Mouse (Mus musculus) embryonic stem cell, embryonic (primary cell): Measurements from ENCODE around the gene Elf4.

Experiments used
- CTCF ChIA-PET, 4 experiments: fragments of 300-600 bp in 2 of 4; fragments of 350-600 bp in 2 of 4; sonication (Branson Sonifier 250); formaldehyde crosslinking; loops; one replicate each; lab custom pipeline; 2022; ENCODE audit warnings: inconsistent platforms in 2 of 4; lab: Charles Lee
- POLR2A ChIA-PET, 4 experiments: fragments of 300-600 bp in 2 of 4; fragments of 350-600 bp in 2 of 4; sonication (Branson Sonifier 250); formaldehyde crosslinking; loops; one replicate each; lab custom pipeline; 2022; ENCODE audit warnings: antibody characterized with exemption in 4 of 4, inconsistent platforms in 1 of 4; lab: Charles Lee

The Elf4 gene

DNA sequence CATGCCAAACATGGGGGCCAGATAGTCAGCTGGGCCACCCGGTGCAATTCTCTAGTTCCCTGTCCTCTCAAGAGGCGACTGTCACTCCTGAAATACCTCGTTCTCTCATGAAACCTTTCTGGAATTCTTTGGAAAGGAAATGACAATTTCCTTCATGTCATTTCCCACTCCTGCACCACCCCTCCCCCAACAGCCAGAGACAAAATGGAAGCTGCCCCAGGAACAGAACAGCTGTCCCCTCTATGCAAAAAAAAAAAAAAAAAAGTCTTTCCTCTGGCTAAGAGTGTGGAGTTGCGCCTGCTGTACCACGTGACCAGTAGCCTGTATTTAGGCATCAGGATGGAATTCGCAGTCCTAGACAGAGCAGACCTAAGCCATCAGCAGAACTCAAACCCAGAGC lies 34.7 kb downstream of the Elf4 start:
- POLR2A ChIA-PET, result interaction anchor here in 3 of 4 experiments (0.7 to 1.7 kb wide), 8 partner anchors 16 to 178 kb away, joined by 3 to 8 read pairs (median 3); partner anchors contain the start of gene Elf4 (in 1 of the 3)
- CTCF ChIA-PET, result interaction anchor here in 3 of 4 experiments (0.6 to 1.7 kb wide), 6 partner anchors 18 to 361 kb away, joined by 3 to 8 read pairs (median 4); no protein-coding TSS in a partner anchor

- ChIA-PET CTCF (interaction anchor here in 3 of 4 experiments (0.5 to 3.0 kb wide), 10 partner anchors 8 to 444 kb away, joined by 3 to 23 read pairs (median 5); partner anchors contain the start of gene Elf4 (in 3 of the 3)), POLR2A (interaction anchor here in 2 of 4 experiments (0.9 to 2.5 kb wide), 3 partner anchors 8 to 88 kb away, joined by 4 to 15 read pairs (median 6); partner anchors contain the start of genes Aifm1 (in 1 of the 2) and Elf4 (in 1 of the 2))
Observed at GRCm38 (mm10) chrX:48425280-48425679, 37.7 kb downstream of the Elf4 start.

DNA sequence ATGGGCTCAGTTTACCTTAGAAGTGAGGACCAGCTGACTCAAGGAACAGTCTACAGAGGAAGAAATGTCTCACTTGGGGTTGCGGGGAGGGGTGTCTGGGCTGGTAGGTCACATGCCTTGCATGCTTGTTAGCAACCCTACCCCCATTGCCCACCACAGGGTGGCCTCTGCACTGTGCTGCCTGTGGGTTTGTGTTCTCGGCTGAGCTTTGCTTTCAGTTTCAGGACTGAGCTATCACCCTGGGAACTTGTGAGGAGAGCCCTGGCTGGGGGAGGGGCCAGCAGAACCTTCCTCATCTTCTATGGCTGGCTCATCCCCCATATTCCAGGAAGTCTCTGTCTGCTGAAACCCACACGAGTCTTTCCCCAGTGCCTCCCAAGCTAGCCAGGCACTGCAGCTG lies 38.3 kb downstream of the Elf4 start:
- ChIA-PET CTCF (interaction anchor here in 3 of 4 experiments (0.5 to 3.0 kb wide), 12 partner anchors 9 to 444 kb away, joined by 3 to 23 read pairs (median 4); partner anchors contain the start of gene Elf4 (in 3 of the 3)), POLR2A (interaction anchor here in 2 of 4 experiments (0.5 to 2.5 kb wide), 9 partner anchors 9 to 89 kb away, joined by 3 to 15 read pairs (median 4); partner anchors contain the start of genes Elf4 (in 2 of the 2) and Aifm1 (in 1 of the 2))

- ChIA-PET CTCF (interaction anchor here (0.5 to 3.0 kb wide), 15 partner anchors 9 to 430 kb away, joined by 3 to 23 read pairs (median 5); partner anchors contain the start of genes Elf4 (in 3 of the 4) and Gpr119 (in 1 of the 4)), POLR2A (interaction anchor here in 2 of 4 experiments (0.9 to 2.5 kb wide), 6 partner anchors 9 to 53 kb away, joined by 3 to 15 read pairs (median 4); partner anchors contain the start of gene Elf4 (in 2 of the 2))
Observed at GRCm38 (mm10) chrX:48423671-48424070, 39.3 kb downstream of the Elf4 start.

- POLR2A ChIA-PET, result interaction anchor here in 2 of 4 experiments (0.9 to 2.5 kb wide), 4 partner anchors 10 to 54 kb away, joined by 3 to 15 read pairs (median 4); no protein-coding TSS in a partner anchor
- CTCF ChIA-PET, result interaction anchor here (0.5 to 3.0 kb wide), 25 partner anchors 9 to 429 kb away, joined by 3 to 23 read pairs (median 4); partner anchors contain the start of genes Elf4 (in 4 of the 4) and Gpr119 (in 1 of the 4)
Observed at GRCm38 (mm10) chrX:48422986-48423385, 39.9 kb downstream of the Elf4 start.

GRCm38 (mm10) chrX:48418417-48418816 lies 44.5 kb downstream of the Elf4 start:
- ChIA-PET POLR2A (no interaction called here), CTCF (interaction anchor here in 1 of 4 experiments (0.5 kb wide), 1 partner anchor 134 kb away, joined by 4 read pairs; no protein-coding TSS in a partner anchor)

DNA sequence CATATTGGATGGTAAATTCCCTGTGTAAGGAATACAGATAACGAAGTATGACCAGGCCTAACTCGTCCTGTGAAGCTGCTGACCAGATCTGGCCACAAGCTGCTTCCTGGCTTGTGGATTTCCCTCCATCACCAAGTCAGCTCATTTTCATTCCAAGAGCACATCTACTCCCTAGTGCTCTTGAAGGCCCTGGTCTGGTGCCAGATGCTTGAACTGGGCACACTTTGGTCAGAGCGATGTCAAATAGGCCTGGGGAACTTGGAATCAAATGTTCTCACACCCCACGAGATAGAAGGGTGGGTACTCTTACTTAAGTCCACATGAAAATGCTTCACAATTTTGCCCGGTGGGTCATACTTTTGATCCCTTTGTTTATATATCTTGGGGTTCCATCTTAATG lies 48.6 kb downstream of the Elf4 start:
- ChIA-PET CTCF (interaction anchor here in 1 of 4 experiments (0.7 kb wide), 1 partner anchor 55 kb away, joined by 3 read pairs; no protein-coding TSS in a partner anchor), POLR2A (no interaction called here)

- ChIA-PET CTCF (interaction anchor here in 2 of 4 experiments (1.3 to 3.2 kb wide), 2 partner anchors 11 to 50 kb away, joined by 3 to 23 read pairs; no protein-coding TSS in a partner anchor), POLR2A (interaction anchor here in 1 of 4 experiments (1.3 kb wide), 1 partner anchor 15 kb away, joined by 3 read pairs; no protein-coding TSS in a partner anchor)
Observed at GRCm38 (mm10) chrX:48412629-48413028, 50.3 kb downstream of the Elf4 start.

DNA sequence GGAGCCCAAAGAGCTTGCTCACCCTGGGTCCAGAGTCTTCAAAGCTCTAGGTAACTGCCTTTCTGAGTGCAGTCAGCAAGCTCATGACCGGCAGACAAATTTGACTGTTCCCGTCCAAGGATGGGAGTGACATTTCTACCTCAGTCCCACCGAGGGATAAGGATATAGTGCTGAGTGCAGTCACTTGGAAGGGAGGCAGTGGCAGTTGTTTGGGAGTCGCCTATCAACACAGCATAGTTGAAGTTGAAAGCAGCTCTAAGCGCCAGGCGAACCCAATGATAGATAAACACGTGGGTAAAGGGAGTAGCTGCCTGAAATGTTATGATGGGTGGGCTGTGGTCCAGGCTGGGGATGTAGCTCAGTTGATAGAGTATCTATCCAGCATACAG lies 52.5 kb downstream of the Elf4 start:
- CTCF ChIA-PET, result interaction anchor here (0.5 to 3.2 kb wide), 39 partner anchors 8 to 417 kb away, joined by 3 to 23 read pairs (median 4); partner anchors contain the start of genes Aifm1 (in 1 of the 4), Elf4 (in 1 of the 4), Xpnpep2 (in 1 of the 4) and Zdhhc9 (in 1 of the 4)
- POLR2A ChIA-PET, result interaction anchor here in 3 of 4 experiments (0.7 to 2.1 kb wide), 17 partner anchors 9 to 390 kb away, joined by 3 to 8 read pairs (median 3); partner anchors contain the start of genes Elf4 (in 2 of the 3) and Utp14a (in 1 of the 3)

DNA sequence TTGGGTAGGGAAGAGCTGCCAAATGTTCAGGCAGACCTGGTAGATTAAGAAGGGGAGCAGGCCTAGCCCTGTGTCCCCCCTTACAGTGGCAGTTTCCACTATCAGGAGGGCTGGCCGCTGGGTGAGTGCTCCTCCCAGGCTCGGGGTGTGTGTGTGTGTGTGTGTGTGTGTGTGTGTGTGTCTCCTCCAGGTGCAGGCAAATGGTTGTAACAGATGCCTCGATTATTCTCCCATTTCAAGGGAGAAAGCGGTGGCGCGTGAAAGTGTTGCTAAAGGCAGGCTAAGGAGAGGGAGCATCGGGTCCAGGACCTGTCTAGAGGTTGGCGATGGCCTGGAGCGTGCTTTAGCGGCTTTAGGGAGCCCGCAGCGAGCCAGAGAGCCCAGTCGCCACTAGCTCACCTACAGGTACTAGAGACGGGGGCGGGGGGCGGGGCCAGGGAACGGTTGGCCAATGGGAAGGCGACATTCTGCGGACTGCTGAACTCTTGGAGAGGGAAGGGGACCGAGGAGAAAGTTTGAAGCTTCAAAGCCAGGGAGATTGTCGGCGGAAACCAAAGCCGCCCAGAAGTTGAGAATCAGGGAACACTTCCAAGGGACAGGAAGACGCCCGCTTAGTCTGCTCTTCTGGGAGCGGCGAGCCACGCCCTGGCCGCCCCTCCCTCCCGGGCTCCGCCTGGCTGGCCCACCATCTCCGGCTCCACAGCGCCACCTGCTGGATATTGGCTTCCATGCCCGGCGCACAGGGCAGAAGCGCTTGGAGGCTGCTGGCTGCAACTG lies 53.1 kb downstream of the Elf4 start:
- ChIA-PET POLR2A (interaction anchor here in 3 of 4 experiments (0.7 to 2.1 kb wide), 21 partner anchors 8 to 390 kb away, joined by 3 to 8 read pairs (median 3); partner anchors contain the start of genes Elf4 (in 2 of the 3), Aifm1 (in 1 of the 3) and Utp14a (in 1 of the 3)), CTCF (interaction anchor here (0.5 to 3.2 kb wide), 53 partner anchors 8 to 497 kb away, joined by 3 to 23 read pairs (median 4); partner anchors contain the start of genes Aifm1 (in 1 of the 4), Elf4 (in 1 of the 4), Ocrl (in 1 of the 4) and Xpnpep2 (in 1 of the 4))

GRCm38 (mm10) chrX:48405141-48405540 lies 57.8 kb downstream of the Elf4 start:
- CTCF ChIA-PET, result no interaction called here
- POLR2A ChIA-PET, result interaction anchor here in 2 of 4 experiments (0.6 to 1.3 kb wide), 3 partner anchors 9 to 247 kb away, joined by 3 to 5 read pairs (median 3); no protein-coding TSS in a partner anchor

DNA sequence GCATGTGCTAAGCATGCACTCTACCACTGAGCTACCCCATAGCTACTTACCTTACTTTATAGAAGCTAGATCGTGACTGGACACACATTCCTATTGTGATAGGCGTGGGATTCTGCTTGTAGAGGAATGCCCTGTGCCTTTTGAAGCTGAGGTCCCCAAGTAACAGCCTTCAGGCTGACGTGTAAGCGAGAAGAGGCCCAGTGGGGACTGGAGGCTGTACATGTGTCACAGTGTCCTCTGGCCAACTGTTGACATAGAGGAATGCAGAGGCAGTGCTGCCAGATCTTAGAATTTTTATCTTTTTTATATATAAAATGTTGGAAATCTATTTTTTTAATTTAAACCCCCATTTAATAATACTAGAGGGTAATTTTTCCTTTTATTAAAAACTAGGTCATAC lies 62.9 kb downstream of the Elf4 start:
- ChIA-PET CTCF (interaction anchor here in 3 of 4 experiments (0.6 to 2.3 kb wide), 4 partner anchors 10 to 95 kb away, joined by 3 to 18 read pairs (median 6); no protein-coding TSS in a partner anchor), POLR2A (interaction anchor here in 2 of 4 experiments (0.7 to 2.1 kb wide), 4 partner anchors 10 to 200 kb away, joined by 3 to 5 read pairs (median 4); no protein-coding TSS in a partner anchor)

- ChIA-PET POLR2A (no interaction called here), CTCF (no interaction called here)
Observed at GRCm38 (mm10) chrX:48389380-48389779, 73.6 kb downstream of the Elf4 start.

DNA sequence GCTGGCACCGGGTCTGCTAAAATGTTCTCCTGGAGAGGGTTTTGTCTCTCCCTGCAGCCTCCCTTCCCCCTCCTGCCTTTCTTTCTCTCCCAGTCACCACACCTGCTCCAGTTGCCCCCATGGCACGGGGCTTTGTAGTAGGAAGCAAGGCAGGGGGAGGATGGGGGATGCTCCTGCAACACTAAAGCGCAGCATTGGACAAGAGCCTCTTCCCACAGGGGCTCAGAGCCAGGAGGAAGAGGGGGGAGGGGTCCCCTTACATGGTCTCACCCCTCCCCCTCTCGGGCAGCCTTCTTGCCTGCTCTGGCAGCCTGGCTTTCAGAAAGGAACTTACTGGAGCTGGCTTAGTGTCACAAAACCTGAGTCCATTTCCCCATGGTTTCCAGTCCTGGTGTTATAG lies 77.0 kb downstream of the Elf4 start:
- ChIA-PET CTCF (no interaction called here), POLR2A (no interaction called here)

GRCm38 (mm10) chrX:48383643-48384042 lies 79.3 kb downstream of the Elf4 start:
- ChIA-PET CTCF (interaction anchor here in 3 of 4 experiments (0.6 to 1.4 kb wide), 9 partner anchors 8 to 289 kb away, joined by 3 to 8 read pairs (median 3); no protein-coding TSS in a partner anchor), POLR2A (interaction anchor here in 1 of 4 experiments (1.1 kb wide), 1 partner anchor 127 kb away, joined by 5 read pairs; the partner anchor contains the start of gene Utp14a)

GRCm38 (mm10) chrX:48367841-48368240 lies 95.1 kb downstream of the Elf4 start:
- POLR2A ChIA-PET, result interaction anchor here in 1 of 4 experiments (1.1 kb wide), 1 partner anchor 64 kb away, joined by 4 read pairs; no protein-coding TSS in a partner anchor
- CTCF ChIA-PET, result no interaction called here

GRCm38 (mm10) chrX:48365836-48366577 lies 96.9 kb downstream of the Elf4 start:
- POLR2A ChIA-PET, result interaction anchor here in 1 of 4 experiments (2.8 kb wide), 1 partner anchor 22 kb away, joined by 8 read pairs; no protein-coding TSS in a partner anchor
- CTCF ChIA-PET, result interaction anchor here in 1 of 4 experiments (0.6 kb wide), 1 partner anchor 886 kb away, joined by 3 read pairs; no protein-coding TSS in a partner anchor
